Mouse (Mus musculus) olfactory bulb, adult 2 months (tissue): ENCODE measurements around the gene Plcg1.

Experiments
- CTCF ChIP-seq: fragments of 200-500 bp; IDR thresholded peaks from 2 replicates; pipeline ENCODE4 v1.5.1; 2012; ENCODE audit warnings: low read depth, mild to moderate bottlenecking, low read length, moderate library complexity; ENCODE audit not compliant: insufficient read depth
- POLR2A ChIP-seq: fragments of 200-500 bp; IDR thresholded peaks from 2 replicates; pipeline ENCODE4 v1.6.1; 2012; ENCODE audit warnings: mild to moderate bottlenecking, low read depth, low read length, moderate library complexity; ENCODE audit not compliant: insufficient read depth

DNA sequence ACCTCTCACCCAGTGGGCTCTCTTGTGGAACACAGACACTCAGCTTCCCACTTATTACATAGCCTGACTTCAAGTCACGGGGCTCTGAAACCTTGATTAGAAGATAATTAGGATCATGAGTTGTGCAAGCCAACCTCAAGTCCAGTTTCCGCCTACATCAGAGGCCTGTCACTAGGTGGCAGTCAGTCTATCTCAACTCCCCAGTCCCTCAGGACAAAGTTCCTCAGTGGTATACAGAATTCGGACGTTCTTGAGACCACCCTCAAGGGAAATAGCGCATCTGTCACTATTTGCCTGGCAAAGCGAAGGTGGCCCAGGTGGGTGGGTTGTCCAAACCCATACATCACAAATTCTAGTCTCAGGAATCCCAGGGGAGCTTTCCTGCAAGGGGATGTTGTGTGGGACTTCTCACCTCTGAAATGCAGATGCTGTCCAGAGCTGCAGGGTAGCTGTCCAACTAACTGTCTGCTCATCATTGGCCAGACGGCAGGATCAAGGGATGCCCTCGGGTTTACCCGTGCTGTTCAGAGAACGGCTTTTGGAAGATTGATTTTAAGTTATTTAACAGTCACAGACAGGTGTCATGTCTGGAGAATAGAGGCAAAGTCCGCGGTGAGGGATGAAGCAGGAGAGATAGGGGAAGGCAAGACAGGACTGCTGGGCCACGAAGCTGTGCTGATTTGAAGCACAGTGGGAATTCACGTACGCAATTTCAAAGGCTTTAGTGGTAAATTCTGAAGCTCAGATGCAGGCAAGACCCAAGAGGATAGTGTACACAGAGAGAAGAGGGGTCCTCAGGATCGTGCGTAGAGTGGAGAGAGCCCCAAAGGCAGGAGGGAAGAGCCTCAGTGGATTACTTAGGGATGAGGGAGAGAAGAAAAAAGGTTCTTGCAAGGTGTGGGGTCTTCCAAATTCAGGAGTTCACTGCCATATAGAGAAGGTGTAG is 976 bp upstream of the Plcg1 start:
- TF ChIP-seq POLR2A (no peak), CTCF (no peak)
